Mouse (Mus musculus) layer of hippocampus, adult 18-20 months (tissue): ENCODE results near the gene Zswim9. TPM values are rescaled to one million over a fixed set of nuclear protein-coding genes. Genes with fewer than 3 reads are reported as not detected.
"Not testable (repeated sequence)": the region's sequence is repeated elsewhere in the genome, so short reads cannot be mapped to it uniquely, and the experiment has no call there.

Experiments
- DNase-seq, 2 experiments: peaks; one replicate each; pipeline ENCODE4 v3.0.0; 2022; ENCODE audit warnings: low spot score in 2 of 2
- long read RNA-seq: library from polyadenylated mRNA; stranded (forward); transcript quantifications from one replicate; pipeline ENCODE4 v2.0.0, GENCODE M21; 2021
- total RNA-seq, 2 experiments: library from RNA; stranded (reverse); gene quantifications; 2 replicates each; pipeline ENCODE4 v1.2.3; 2021

The Zswim9 gene
- total RNA-seq, result 10 to 100 TPM; 15.4 to 16.7 TPM
- long read RNA-seq, partial matches to known transcripts, result 6 of 19 reads
- long read RNA-seq, other reads (novel, unspliced or antisense), result 11 of 19 reads

DNA sequence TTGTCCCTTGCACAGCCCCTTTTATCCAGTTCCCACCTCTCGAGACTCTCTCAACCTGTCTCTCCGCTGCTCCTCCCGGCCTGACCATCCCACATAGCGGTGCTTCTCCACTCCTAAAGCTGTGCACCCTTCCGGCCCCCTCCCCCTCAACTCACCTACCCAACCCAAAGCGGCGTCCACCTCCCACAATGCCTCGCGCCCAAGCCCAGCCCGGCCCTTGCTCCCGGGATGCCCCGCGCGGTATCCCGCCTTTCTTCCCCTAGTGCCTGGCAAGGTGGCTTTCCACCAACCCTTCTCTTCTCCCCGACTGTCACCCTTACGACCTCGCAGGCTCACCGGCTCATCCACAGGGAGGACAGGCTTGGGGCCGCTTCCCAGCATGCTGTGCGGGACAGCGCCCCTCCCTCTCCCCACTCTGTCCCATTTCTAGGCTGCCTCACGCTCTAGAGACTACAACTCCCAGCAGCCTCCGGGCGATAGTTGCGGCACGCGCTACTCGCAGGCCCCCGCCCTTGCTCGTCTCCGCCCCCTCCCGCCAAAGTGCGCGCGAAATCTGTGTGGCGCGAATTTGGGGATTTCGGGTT, at the start of gene Zswim9:
TSS of gene Zswim9 (minus strand) at position 414 of the 584 bp plus-strand sequence.
- DNase-seq, result peak; percentile 91 to 96

DNA sequence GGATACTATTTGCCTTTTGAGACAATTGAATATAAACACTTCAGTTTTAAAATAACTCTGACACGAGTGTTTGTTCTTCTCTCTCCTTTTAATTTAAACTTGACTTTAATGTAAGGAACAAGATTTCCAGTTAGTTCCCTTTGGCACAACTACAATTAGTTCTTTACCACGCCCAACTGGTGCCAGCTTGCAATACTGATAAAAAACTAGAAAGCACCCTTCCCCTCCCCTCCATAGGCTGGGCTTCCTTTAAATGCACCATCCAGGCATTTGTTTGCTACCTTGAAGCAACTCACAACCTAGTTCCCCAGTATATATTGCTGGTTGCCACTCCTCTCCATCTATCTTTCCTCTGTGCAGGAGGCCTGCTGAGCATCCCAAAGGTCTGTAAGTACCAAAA, 45.8 kb upstream of the Zswim9 start, which contains the start of gene Pla2g4c:
TSS of gene Pla2g4c (plus strand) at position 340 of the 400 bp plus-strand sequence.
- no peak for DNase-seq

DNA sequence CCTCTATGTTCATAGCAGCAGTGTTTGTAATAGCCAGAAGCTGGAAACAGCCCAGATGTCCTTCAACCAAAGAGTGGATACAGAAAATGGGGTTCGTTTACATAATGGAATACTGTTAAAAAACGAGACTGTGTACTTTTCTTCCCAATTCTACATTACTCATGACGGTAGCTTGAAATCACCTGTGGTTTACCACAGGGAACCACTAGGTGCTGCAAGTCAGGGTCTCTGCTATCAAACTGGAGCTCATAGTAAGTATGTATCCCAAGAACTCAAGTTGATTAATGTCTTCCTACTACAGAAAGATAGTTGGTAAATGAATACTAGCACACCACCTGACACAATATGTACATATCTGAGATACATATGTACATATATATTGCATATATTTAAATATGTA, 42.9 kb upstream of the Zswim9 start:
- DNase-seq, result no peak

DNA sequence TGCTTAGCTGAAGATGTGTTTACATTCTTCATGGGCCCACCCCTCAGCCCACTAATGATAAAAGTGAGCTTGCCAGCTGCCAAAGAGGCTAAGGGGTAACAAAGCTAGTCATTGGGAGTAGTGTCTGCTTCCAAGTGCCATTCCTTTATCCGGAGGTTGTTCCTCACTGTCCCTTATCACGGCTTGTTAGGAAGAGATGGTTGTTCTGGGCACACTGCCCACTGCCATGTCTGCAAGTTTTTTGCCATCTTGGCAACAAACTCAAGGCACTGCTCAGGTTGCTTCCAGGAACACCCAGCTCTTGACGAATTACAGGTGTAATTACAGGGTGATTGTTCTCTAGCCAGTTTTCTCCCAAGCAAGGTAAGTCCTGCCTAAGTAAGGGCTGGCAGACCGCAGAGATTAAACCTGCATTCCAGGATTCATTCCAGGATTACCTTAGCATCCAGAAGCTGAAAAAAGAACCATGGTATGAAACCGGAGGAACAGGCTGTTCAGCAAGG, 35.6 kb upstream of the Zswim9 start:
- no peak for DNase-seq

DNA sequence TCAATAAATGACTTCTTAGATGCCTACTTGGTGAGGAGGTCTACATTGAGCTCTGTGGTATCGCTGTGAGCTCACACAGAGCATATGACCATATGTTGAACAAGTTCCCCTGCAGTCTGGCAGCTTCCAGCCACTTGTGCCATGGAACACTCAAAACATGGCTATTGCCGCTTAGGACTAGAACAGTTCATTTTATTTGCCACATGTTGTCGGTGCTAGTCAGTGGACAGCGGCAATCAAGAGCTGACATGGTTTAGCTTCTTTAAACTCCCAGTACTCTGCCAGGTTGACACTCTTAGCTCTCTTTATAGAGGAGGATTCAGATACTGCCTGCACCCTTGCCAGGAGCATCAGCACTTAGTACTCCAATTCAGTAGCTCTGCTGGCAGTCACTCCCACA, 32.9 kb upstream of the Zswim9 start:
- DNase-seq, result no peak

DNA sequence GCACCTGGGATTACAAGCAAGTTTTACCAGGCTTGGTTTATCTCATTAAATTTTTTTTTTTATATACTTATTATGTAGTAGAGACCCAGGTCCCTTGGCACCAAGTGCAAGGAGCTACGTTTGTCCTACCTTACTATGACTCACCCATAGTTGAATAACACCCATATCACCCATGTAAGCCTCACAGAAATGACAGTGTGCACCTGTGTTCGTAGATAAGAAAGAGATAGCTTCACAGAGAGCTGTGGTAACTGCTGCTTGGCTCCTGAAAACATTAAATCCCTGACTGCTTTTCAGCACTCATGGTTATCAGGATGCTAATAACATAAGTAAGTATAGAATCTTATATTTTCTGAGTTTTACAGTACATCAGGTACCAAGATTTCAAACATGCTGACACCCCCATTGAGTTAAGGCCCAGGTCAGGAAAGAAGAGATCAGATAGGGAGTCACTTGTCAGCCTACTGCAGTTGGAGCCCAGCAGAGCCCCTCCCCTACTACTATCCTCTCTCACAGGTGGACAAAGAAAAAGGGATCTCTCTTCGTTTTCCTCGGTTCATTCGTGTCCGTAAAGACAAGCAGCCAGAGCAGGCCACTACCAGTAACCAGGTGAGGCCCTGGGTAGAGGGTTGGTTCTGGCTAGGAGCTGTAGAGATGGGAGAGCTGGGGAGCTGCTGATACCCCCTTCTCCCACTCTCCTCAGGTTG, 32.1 kb upstream of the Zswim9 start:
- DNase-seq, result no peak

DNA sequence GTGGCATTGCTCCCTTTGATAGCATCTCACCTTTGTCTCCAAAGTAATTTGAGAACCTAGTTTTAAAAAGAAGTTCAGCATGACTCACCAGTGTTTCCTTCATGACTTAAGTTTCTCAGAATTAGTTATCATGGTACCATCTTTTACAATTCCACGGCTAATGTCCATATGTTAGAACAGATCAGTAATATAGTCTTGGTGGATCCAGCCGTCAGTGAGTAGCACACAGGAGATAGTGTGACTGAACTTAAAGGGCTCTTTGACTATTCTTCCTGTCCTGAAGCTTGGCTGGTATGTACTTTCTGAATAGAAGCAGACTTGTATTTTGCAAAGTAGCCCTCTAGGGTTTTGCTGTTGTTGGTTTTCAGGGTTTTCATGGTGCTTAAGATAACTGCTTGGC, 30.9 kb upstream of the Zswim9 start:
- DNase-seq, result no peak

DNA sequence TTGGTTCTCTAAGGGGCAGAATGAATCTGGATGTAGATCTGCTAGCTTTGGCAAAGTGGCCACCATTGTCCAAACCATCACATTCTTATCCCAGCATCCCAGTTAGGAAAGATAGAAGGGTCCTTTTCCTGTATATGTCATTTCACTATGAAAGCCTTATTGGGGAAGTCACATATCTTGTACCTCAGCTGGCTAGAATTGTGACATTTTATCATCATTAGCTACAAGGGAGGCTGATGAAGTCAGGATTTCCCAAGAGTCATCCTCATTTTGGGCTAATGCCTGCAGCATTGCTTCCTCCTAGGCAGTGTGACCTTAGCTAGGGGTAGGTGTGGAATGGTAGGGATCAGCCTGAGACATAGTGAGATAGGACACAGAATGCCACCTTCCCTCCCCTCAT, 24.9 kb upstream of the Zswim9 start:
- no peak for DNase-seq

DNA sequence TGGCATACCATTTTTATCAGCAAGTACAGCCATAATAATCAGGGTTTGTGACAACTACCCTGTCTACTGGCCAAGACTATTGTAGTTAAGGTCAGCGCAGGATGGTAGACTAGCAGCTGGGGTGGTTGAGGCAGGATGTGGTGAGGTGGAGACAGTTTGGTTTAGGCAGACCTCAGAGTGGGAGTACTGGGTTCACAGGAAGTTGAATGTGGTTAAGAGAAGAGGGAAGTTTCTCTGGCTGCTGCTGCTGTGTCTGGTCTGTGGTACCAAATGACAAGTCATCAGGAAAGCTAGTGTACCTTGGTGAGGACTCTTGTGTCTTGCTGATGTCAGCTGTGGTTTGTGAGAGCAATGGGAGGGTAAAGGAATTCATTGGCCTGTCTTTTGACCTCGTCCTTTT, 24.3 kb upstream of the Zswim9 start:
- no peak for DNase-seq

DNA sequence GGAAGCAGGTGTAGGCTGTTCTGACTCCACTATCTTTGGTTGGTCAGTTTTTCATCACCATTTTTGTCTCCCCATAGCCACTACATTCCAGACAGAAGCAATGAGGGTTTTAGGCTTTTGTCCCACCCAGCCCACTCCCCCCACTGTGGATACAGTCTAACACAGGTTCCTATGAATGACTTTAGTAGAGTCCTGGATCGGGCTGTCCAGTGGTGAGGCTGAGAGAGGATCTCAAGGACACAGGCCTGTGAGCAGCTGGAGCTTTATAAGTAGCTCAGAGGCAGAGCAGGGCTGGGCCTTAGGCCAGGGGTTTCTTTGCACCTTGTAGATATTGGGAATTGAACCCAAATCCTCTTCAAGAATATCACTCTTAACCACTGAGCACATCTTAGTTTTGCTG, 23.1 kb upstream of the Zswim9 start:
- DNase-seq, result no peak

DNA sequence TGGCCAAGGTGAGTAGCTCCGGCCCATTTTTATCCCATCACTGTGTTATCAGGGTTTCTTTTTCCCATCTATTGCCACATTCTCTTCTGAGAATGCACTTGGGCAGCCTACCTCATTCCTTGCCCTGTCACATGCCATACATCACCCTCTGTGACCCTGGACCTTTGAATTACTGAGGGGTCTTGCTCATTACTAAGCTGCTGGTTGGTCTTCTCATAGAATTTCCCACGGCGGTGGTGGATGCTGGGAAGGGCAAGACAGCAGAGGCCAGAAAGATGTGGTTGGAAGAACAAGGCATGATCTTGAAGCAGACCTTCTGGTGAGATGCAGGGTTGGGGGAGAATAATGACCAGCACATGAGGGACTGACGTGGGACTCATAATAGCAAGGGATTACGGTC, 20.3 kb upstream of the Zswim9 start:
- DNase-seq, result no peak

DNA sequence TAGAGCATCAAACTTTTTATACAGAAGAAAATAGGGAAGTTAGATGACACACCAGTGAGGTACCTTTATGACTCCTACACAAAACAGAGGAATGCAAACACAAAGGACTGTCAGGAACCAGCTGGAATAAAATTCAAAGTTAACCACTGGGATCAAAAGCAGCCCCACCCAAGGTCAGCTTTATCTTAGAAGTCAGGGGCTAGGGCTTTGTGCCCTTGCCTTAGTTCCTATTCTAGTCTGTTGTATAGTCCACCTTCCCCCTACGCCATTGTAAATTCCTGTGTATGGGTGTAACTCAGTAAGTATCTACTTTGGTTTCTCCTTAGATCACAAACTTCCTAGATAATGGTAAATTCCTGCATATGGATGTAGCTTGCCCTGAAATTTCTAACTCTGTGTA, 19.1 kb upstream of the Zswim9 start:
- no peak for DNase-seq

DNA sequence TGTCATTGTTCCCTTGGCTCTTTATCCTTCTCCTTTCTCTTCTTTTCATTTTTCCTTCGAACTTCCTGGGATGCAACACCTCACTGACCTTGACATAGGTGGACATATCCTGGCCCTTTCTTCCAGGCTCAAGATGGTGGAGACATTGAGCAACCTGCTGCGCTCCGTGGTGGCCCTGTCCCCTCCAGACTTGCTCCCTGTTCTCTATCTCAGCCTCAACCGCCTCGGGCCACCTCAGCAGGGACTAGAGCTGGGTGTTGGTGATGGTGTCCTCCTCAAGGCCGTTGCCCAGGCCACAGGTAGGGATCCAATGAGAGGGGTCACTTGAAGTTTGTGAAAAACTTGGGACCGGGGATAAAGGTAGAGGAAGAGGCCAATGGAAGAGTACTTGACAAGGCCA, 16.7 kb upstream of the Zswim9 start:
- DNase-seq, result no peak

DNA sequence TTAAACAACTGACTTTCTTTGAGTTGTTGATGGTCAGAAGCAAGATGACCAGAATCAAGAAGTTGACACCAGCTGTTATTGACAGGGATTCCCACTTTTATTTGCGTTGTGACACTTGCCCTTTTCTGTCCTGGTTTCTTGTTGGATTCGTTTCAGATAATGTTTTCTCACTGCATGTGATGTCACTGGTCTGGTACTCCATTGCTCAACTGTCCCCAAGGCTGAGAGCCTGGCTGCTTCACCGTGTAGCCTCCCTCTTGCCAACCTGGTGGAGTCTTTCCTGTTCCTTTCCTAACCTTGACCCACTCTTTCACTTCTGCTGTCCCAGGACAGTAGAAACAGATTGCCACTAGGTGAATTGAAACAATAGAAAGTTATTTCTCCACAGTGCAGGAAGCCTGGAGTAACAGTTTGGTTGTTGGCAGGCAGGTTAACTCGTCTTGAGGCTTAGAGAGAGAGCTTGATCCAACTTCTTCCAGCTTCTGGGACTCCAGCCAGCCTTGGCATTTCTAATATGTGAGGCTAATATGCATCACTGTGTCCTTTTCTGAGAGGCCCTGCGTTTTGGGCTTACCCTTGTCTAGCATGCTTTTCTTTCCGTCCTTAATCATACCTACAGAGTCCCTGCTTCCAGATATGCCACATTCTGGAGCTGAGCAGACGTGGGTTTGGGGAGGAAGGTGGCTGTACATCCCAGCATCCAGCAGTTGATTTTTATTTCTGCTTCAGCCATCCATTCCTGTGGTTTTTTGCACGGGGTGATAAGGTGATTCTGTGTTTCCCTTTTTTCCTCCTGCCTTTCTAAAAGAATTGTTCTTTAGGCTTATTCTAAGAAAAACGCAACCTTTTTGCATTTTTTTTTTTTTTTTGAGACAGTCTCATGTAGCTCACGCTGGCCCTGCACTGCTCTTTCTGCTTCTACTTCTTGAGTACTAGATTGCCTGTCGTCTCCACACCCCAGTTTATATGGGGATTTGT, 15.6 kb upstream of the Zswim9 start:
- DNase-seq, result no peak

DNA sequence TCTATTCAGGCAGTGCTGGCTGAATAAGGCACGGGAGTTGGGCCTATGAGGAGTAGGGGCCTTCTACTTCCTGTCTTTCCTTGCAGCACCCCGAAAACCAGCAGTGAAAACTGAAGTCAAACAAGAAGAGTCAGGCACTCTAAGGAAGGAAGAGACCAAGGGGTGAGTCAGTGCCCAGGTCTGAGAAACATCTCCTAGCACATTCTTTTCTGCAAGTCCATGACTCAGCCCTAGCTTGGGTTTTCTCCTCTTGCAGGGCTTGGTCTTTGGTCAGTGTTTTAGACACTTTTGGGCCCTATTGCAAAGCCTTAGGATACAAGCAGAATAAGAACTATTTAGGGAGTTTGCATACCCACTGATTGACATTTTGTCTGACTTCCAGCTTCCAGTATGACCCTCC, 12.8 kb upstream of the Zswim9 start:
- DNase-seq, result no peak

DNA sequence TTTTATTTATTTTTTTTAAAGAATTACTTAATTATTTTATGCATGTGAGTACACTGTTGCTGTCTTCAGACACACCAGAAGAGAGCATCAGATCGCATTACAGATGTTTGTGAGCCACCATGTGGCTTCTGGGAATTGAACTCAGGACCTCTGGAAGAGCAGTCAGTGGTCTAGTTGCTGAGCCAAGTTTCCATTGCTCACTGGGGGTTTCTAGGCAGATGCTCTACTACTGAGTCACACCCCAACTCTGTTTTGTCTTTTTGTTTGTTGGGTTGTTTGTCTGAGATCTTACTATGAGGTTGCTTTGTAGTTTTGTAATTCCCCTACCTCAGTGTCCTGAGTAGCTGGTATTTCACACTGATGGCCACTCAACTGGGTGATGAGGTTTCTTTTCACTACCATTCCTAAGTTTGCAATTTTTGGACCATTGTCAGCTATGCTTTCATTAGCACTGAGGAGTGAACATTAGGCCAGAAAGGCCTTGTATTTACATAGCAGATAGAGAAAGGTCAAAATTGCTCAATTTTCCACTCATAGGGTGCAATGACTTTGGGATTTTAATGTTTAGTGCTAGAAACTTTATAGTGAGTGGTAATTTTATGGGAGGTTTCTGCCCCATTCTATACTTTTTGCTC, 11.6 kb upstream of the Zswim9 start:
- no peak for DNase-seq

DNA sequence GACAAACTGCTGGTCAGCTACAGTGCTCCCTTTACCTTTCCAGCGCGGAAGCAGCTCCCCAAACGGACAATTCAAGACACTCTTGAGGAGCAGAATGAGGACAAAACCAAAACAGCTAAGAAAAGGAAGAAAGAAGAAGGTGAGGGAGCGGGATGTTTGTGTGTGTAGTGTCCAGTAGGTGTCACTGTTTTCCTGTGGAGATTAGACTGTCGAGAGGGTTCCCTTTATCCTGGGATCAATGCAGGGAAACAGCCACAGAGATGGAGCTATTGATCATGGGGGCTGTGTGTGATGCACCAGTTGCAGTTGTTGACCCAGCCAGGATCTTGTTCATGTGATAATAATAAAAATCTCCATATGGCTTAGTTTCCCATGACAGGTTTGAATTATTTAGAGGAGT, 10.1 kb upstream of the Zswim9 start:
- peak in 1 of 2 experiments; percentile 18 for DNase-seq

DNA sequence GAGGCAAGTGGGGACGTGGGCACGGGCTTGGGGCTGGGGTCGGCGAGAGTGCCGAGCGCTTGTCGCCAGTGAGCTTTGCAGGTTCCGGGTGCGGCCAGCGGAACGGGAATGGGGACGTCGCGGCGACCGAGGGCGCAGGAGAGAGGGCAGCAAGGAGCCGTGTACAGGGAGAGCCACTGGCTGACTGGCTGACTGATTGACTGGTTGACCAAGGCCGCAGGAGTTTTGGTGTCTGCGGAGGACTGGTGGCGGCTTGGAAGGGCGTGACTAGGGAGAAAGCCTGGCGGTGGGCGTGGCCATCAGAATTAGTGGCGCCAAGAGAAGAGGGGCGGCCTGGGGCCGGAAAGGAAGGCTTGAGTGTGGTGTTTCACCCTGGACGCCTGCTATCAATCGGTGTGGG, 436 bp upstream of the Zswim9 start:
- DNase-seq, result not testable (repeated sequence)

DNA sequence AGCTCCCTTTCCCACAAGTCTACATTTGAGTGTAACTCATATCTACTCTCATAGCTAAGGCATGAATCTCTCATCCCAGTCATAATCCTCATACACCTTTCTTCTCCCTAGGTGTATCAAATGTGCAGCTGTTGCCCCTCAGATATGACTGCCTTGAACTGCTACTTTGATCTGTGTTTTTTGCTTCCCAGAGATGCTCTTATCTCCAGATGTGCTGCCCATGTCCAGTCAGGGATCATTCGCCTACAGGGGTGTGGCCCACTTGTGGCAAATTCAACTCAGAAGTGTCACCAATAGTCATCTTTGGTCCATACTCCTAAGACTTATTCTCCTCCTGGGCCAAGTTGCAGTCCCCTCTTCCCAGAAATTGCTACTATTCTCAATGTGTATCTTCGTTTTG, 688 bp downstream of the Zswim9 start:
- no peak for DNase-seq

DNA sequence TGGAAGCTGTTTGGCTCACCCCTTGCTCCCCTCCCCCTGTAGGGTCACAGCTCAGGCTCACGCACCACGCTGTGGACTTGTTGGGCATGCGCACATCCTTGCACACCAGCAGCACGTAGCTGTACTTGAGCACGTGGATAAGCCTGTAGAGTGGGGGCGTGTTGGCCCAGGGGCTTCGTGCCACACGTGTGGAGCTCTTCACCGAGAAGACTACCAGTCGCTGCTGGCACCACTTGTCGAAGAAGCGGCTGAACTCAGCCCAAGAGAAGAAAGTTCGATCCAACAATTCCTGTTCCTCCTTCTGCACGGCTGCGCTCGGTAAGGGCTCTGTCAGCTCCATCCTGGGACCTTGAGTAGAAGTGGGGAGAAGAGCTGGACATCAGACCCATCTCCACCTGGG, 1.4 kb downstream of the Zswim9 start, which contains the start of gene Lig1:
TSS of gene Lig1 (plus strand) at position 203 of the 400 bp plus-strand sequence.
- DNase-seq, result no peak

DNA sequence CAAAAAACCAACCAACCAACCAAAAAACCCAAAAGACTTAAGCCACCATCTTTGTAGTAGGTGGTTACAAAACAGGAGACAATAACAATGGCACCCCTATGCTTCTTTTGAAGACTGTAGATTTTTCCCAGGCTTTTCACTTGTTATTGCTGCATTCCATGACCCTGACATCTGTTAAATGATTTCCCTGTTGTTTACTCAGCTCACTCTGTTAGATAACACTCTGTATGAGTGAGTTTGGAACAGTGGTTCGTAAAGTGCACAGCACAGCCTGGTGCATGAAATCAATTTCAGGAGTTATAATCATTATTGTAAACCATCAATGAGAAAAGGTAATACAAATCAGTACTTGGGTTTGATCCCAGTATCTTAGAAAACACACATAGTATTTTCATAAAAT, 6.8 kb downstream of the Zswim9 start:
- no peak for DNase-seq
